Mouse (Mus musculus) hindbrain, postnatal 0 days (tissue): ENCODE measurements at regions not wholly inside any gene's neighbourhood (a gene's known extent, or its start where the extent isn't known, plus 50 kb on each side); places are given as distances from the start of the nearest gene placed in this dataset.

Source experiments
- ATAC-seq: fragments of 200-750 bp; cut with Nextera tagmentation; 2 replicates; pipeline ENCODE4 v1.8.0; 2017; ENCODE audit warnings: mild to moderate bottlenecking, moderate TSS enrichment, moderate library complexity
- DNase-seq: peaks from one replicate; pipeline ENCODE4 v3.0.0-alpha.2; 2015; ENCODE audit warnings: low spot score
- H3K27ac ChIP-seq: fragments of 300-500 bp; sonication (generic); 2 replicates; pipeline ENCODE4 v1.5.1; 2014; ENCODE audit warnings: mild to moderate bottlenecking
- H3K27me3 ChIP-seq: fragments of 300-500 bp; sonication (generic); 2 replicates; pipeline ENCODE4 v1.6.1; 2014; ENCODE audit warnings: low read length, mixed read lengths; ENCODE audit not compliant: insufficient read depth
- H3K36me3 ChIP-seq: fragments of 300-500 bp; sonication (generic); 2 replicates; pipeline ENCODE4 v1.6.1; 2014; ENCODE audit warnings: low read length, mixed read lengths; ENCODE audit not compliant: insufficient read depth
- H3K4me1 ChIP-seq: fragments of 300-500 bp; sonication (generic); 2 replicates; pipeline ENCODE4 v1.6.1; 2014; ENCODE audit warnings: antibody characterized with exemption, low read length, mixed read lengths; ENCODE audit not compliant: insufficient read depth
- H3K4me2 ChIP-seq: fragments of 300-500 bp; sonication (generic); 2 replicates; pipeline ENCODE4 v1.6.1; 2014; ENCODE audit warnings: low read depth, mild to moderate bottlenecking, low read length, moderate library complexity, mixed read lengths
- H3K4me3 ChIP-seq: fragments of 300-500 bp; sonication (generic); 2 replicates; pipeline ENCODE4 v1.5.1; 2014; ENCODE audit warnings: low read length
- H3K9ac ChIP-seq: fragments of 300-500 bp; sonication (generic); replicated peaks from 2 replicates; pipeline ENCODE4 v1.6.1; 2014; ENCODE audit warnings: mild to moderate bottlenecking, low read length, moderate library complexity, mixed read lengths
- H3K9me3 ChIP-seq: fragments of 300-500 bp; sonication (generic); 2 replicates; pipeline ENCODE4 v1.6.1; 2016; ENCODE audit warnings: low read length, mixed read lengths
- CTCF ChIP-seq: IDR thresholded peaks from 2 replicates; pipeline ENCODE4 v1.5.1; 2016; ENCODE audit warnings: antibody characterized with exemption, control low read depth, low read depth
- WGBS: fragments of 180-500 bp; shearing (Covaris S2); extraction: QIAGEN DNeasy Blood & Tissue Kit; methylation state at CpG from one replicate; pipeline ENCODE4 v1.1.7; 2014; 5-methylcytosine and 5-hydroxymethylcytosine counted together

DNA sequence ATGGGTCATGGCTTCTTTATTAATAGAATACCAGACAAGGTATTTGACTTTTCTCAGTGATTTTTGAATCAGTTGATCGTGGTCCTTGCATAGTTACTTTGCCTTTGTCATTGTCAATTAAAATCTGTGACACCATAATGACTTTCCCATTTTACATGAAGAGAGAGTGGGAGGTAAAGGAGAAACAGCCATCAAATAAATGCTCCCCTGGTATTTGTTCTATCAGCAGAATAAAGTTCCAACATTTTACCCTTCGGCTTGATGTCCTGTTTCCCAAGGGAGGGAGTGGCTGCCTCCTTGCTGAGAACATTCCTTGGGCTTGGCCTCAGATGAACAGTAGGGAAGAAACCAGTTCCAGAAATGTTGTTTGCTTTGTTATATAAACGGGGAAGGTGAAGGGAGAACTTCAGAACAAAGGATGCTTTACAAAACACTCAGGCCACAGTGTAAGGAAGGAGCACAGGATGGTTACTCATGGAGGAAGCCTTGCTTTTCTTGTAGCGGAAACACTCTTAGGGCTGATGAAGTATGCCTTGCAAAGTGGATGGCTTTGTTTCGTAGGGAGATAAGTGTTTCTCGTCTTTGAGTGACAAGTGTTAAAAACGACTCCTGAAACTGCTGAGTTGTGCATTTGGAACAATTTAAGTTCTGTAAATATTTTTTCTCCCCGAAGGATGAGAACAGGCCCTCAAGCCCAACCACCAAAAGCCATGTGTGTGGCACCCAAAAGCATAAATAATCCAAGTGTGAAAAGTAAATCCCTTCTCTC, 404.8 kb upstream of the Alcam start:
- ATAC-seq (no peak), DNase-seq (no peak)
- Histone ChIP-seq H3K27me3 (no peaks in the 10 kb centered on the region), H3K9me3 (no peaks in the 10 kb centered on the region), H3K9ac (no peak overlapping the region), H3K4me1 (no peaks in the 10 kb centered on the region), H3K36me3 (no peaks in the 10 kb centered on the region), H3K27ac (no peak overlapping the region), H3K4me3 (no peak overlapping the region), H3K4me2 (no peak overlapping the region)
- no peak for TF ChIP-seq CTCF
- 59% methylated on average over 8 of the region's 8 CpGs for WGBS

DNA sequence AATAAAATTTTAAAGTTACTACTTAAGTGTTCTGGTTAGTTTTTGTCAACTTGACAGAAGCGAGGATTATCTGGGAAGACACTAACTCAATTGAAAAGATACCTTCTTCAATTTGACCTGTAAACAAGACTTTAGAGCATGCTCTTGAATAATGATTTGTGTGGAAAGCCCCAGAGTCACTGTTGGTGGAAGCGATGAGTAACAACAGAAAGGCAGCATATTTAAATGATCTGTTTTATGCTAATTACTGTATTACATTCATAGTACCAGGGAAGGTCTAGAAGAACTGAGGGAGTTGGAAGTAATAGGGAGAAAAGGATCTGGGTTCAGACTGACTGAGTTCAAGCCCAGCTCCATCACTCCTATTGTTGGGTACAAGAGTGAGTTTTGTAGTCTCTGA, 397.3 kb upstream of the Alcam start:
- H3K4me1 ChIP-seq = no peaks in the 10 kb centered on the region
- no peak overlapping the region for H3K27ac ChIP-seq
- H3K36me3 ChIP-seq = no peaks in the 10 kb centered on the region
- WGBS = 91% methylated on average over 2 of the region's 2 CpGs
- no peak overlapping the region for H3K9ac ChIP-seq
- no peak for TF ChIP-seq CTCF
- H3K9me3 ChIP-seq = no peaks in the 10 kb centered on the region
- no peak for DNase-seq
- no peak overlapping the region for H3K4me2 ChIP-seq
- ATAC-seq = no peak
- no peaks in the 10 kb centered on the region for H3K27me3 ChIP-seq
- H3K4me3 ChIP-seq = no peak overlapping the region

DNA sequence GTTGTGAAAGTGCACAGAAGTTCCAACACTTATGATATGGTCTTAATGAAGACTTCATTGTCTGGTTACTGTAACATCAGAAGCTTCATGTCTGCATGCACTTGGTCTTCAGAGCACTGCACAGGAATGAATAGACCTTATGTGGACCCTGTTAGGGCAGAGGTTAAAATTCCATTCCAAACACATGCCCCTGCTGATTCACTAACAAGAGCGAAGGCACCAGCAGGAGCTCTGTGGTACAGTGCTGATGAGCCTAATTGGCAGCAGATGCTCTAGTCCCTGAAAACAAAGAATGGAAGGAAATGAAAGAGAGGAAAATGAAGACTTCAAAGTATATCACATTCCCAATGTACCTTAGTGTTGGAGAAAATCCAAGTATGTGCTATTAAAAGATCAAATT, 365.1 kb upstream of the Alcam start:
- ATAC-seq = no peak
- WGBS = 49% methylated on average over 1 of the region's 1 CpGs
- no peak for DNase-seq

DNA sequence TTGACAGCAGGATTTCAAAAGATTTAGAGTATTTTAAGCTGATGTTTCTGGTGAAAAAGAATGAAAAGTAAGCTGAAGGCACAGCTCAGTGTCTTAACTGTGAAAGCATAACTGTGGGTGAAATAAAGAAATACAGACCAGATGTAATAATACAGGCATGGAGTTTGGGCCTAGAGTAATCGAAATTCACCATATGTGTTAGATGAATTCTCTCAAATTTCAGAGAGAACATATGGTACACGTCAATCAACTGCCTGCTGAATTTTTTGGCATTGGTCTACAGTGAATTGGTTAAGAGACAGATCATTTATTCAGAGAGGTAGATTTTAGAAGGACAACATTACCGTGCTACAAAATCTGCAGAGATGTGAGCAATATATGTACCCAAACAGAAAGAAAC, 357.3 kb upstream of the Alcam start:
- no peak for TF ChIP-seq CTCF
- Histone ChIP-seq H3K9ac (no peak overlapping the region), H3K4me1 (no peaks in the 10 kb centered on the region), H3K9me3 (no peaks in the 10 kb centered on the region), H3K4me2 (no peak overlapping the region), H3K36me3 (no peaks in the 10 kb centered on the region), H3K27ac (no peak overlapping the region), H3K27me3 (no peaks in the 10 kb centered on the region), H3K4me3 (no peak overlapping the region)
- 69% methylated on average over 3 of the region's 3 CpGs for WGBS
- DNase-seq (no peak), ATAC-seq (no peak)

More for the DNA sequence above, 365.1 kb upstream of the Alcam start:
- TF ChIP-seq CTCF = no peak
- Histone ChIP-seq H3K27me3 (no peaks in the 10 kb centered on the region), H3K4me3 (no peak overlapping the region), H3K9ac (no peak overlapping the region), H3K4me1 (no peaks in the 10 kb centered on the region), H3K4me2 (no peak overlapping the region), H3K27ac (no peak overlapping the region), H3K36me3 (no peaks in the 10 kb centered on the region), H3K9me3 (no peaks in the 10 kb centered on the region)

DNA sequence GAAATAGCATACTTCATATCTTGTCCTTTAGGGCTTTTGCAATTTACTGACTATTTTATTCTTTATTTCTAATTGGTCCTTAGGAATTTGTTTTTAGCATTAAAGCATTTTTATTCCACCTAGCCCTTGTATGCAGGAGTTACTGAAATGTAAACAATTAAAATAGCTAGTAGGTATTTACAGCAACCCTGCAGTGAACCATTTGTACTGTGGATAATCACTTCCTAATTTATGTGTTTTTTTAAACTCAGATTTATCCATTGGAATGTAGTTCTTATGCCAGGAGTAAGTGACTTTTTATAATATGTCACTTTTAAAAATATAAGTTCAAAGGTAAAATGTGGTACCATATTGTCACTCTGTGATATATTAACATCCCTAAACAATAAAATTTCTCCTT, 350.5 kb upstream of the Alcam start:
- Histone ChIP-seq H3K9me3 (no peaks in the 10 kb centered on the region), H3K4me1 (no peaks in the 10 kb centered on the region), H3K27ac (no peak overlapping the region), H3K36me3 (no peaks in the 10 kb centered on the region), H3K4me2 (no peak overlapping the region), H3K9ac (no peak overlapping the region), H3K27me3 (no peaks in the 10 kb centered on the region), H3K4me3 (no peak overlapping the region)
- DNase-seq = no peak
- TF ChIP-seq CTCF = no peak
- ATAC-seq = no peak

DNA sequence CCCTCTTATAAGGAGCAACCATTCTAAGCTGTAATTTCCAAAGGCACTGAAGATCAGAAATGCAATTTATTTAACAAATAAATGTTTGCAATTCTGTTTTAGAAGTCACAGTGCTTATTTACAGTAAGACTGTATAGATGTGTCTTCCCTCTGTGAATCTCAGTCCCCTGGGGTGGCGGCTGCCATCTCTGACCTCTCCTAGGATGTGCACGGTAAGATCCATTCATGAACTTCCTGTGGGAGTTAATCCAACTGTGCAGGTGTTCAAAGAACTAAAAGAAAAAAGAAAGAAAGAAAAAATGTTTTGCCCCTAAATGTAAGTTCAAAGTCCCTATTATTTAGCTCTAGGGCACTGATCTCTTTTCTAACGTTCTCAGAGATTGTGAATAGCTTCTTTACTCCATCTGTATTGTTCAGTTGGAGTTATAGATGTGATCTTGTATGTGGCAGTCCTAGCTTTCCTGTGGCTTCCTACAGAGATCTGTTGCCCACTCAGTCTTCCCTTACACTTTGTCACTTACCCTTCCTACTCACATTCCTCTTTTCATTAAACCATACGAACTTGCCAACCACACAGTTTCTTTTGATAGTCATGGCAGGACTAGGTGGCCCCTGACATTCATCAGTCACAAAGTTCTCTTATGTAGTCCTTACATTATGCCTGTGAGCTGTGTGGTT, 346.0 kb upstream of the Alcam start:
- Histone ChIP-seq H3K4me3 (no peak overlapping the region), H3K27me3 (no peaks in the 10 kb centered on the region), H3K9ac (no peak overlapping the region), H3K4me1 (no peaks in the 10 kb centered on the region), H3K27ac (no peak overlapping the region), H3K36me3 (no peaks in the 10 kb centered on the region), H3K4me2 (no peak overlapping the region), H3K9me3 (no peaks in the 10 kb centered on the region)
- ATAC-seq (no peak), DNase-seq (no peak)
- WGBS = 50% methylated on average over 4 of the region's 4 CpGs
- no peak for TF ChIP-seq CTCF

DNA sequence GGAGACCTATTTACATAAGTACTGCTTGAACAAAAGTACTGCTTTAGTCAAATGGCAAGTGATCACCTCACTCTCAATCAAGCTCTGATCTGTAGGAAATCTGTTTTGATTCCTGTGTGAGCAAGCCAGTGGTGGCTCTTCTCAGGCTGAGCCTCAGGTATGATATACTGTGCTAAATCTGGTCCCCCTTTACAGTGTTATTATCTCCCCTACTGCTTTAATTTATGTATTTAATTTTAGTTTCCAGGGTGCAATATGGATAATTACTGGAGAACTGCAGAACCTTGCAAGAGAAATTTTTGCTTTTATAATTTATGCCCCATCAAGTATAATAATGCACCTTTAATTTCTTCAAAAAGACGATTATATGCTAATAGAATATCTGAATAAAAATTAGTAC, 341.3 kb upstream of the Alcam start:
- Histone ChIP-seq H3K36me3 (no peaks in the 10 kb centered on the region), H3K9me3 (no peaks in the 10 kb centered on the region), H3K4me1 (no peaks in the 10 kb centered on the region), H3K27ac (no peak overlapping the region), H3K4me3 (no peak overlapping the region), H3K4me2 (no peak overlapping the region), H3K27me3 (no peaks in the 10 kb centered on the region), H3K9ac (no peak overlapping the region)
- no peak for ATAC-seq
- no peak for DNase-seq
- TF ChIP-seq CTCF = no peak
- WGBS = 80% methylated on average over 1 of the region's 1 CpGs
